Mouse (Mus musculus): ENCODE results near the gene Tnfsf14. TPM values are rescaled to one million over a fixed set of nuclear protein-coding genes. Genes with fewer than 3 reads are reported as not detected.

The Tnfsf14 gene
- polyA plus RNA-seq, 1 experiment = not detected

DNA sequence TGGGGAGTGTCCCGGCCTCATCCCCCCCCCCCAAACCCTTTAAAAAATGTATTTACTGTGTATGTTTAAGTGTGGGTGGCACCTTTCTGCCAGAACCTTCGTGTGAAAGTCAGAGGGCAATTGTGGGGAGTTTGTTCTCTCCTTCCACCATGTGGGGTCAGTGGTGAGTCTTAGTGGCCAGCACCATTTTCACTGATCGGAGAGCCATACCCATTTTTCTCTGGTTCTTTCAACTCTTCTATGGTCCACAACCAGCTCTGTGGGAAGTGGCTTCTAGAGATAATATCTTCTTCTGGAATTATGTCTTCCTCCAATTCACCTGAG, 25.9 kb upstream of the Tnfsf14 start:
- H3K36me3 ChIP-seq (ENCODE audit: control insufficient read depth, insufficient read depth) = no peaks in the 10 kb centered on the region
- H3K4me3 ChIP-seq = no peak overlapping the region
- no peaks in the 10 kb centered on the region for H3K79me2 ChIP-seq (ENCODE audit: control insufficient read depth, insufficient read depth)
- H3K27me3 ChIP-seq (ENCODE audit: control insufficient read depth, insufficient read depth, insufficient read length) = peaks cover 41% of the 10 kb centered on the region
- H3K4me2 ChIP-seq (ENCODE audit: low read depth) = no peak overlapping the region
- no peak for TF ChIP-seq MYOD1 (IDR thresholded peaks at IDR 0.05; ENCODE audit: control insufficient read depth in 1 of 3, insufficient read length in 2 of 3, low read depth in 2 of 3)
- no peak for TF ChIP-seq E2F4 (IDR thresholded peaks at IDR 0.05; ENCODE audit: insufficient read depth)
- no peak for TF ChIP-seq TCF12 (IDR thresholded peaks at IDR 0.05; ENCODE audit: insufficient read depth, poor library complexity, severe bottlenecking)
- TF ChIP-seq POLR2A (IDR thresholded peaks at IDR 0.05; ENCODE audit: insufficient read length, low read depth) = no peak
- no peak for TF ChIP-seq MAX (IDR thresholded peaks at IDR 0.05; ENCODE audit: low read depth)
- TF ChIP-seq MYOG (IDR thresholded peaks at IDR 0.05; ENCODE audit: control insufficient read depth in 1 of 3, insufficient read depth in 1 of 3, insufficient read length in 2 of 3, low read depth in 2 of 3) = no peak
- H3ac ChIP-seq (ENCODE audit: control insufficient read depth, insufficient read length) = no peak overlapping the region

DNA sequence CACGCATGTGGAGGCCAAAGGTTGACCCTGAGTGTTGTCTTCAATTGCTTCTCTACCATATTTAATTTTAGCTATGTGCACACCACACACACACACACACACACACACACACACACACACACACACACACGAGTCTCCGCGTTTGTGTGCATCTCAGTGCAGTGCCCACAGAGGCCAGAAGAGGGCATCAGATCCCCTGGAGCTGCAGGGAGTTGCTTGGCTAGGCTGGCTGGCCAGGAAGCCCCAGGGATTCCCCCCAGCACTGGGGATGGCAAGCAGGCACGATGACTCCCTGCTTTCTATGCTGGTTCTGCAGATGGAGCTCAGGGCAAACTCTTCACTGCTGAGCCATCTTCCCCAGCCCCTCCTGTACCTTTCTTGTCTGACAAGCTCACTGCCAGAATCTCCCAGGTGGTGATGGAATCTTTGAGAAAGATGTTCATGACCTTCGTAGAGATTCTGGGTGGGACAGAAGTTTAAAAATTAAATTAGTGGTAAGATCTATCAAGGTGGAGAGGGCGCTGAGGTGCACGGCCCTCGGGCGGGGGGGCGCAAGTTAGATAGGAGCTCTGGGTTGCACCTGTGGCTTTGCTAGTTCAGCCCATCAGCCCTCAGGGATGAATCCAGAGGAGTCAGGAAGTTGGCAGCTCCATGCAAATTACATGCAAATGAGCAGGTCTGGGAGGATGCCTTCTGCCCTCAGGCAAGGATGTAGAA, 25.3 kb upstream of the Tnfsf14 start:
- no peak overlapping the region for H3K4me3 ChIP-seq
- H3K4me2 ChIP-seq (ENCODE audit: low read depth) = no peak overlapping the region
- no peaks in the 10 kb centered on the region for H3K36me3 ChIP-seq (ENCODE audit: control insufficient read depth, insufficient read depth)
- peaks cover 40% of the 10 kb centered on the region for H3K27me3 ChIP-seq (ENCODE audit: control insufficient read depth, insufficient read depth, insufficient read length)
- TF ChIP-seq REST (IDR thresholded peaks at IDR 0.05; ENCODE audit: insufficient read depth, insufficient read length) (no peak), POLR2A (IDR thresholded peaks at IDR 0.05; ENCODE audit: insufficient read length, low read depth) (no peak), TCF12 (IDR thresholded peaks at IDR 0.05; ENCODE audit: insufficient read depth, poor library complexity, severe bottlenecking) (no peak), SRF (IDR thresholded peaks at IDR 0.05; ENCODE audit: control insufficient read depth, insufficient read length, low read depth) (no peak), MYOD1 (IDR thresholded peaks at IDR 0.05; ENCODE audit: control insufficient read depth in 1 of 3, insufficient read length in 2 of 3, low read depth in 2 of 3) (no peak), TCF3 (IDR thresholded peaks at IDR 0.05; ENCODE audit: insufficient read length, low read depth) (no peak), CEBPB (IDR thresholded peaks at IDR 0.05; ENCODE audit: insufficient read depth, poor library complexity, severe bottlenecking) (no peak), E2F4 (IDR thresholded peaks at IDR 0.05; ENCODE audit: insufficient read depth) (no peak), MAX (IDR thresholded peaks at IDR 0.05; ENCODE audit: low read depth) (no peak), USF1 (IDR thresholded peaks at IDR 0.05; ENCODE audit: low read depth) (no peak)
- H3ac ChIP-seq (ENCODE audit: control insufficient read depth, insufficient read length) = no peak overlapping the region
- H3K79me2 ChIP-seq (ENCODE audit: control insufficient read depth, insufficient read depth) = no peaks in the 10 kb centered on the region

DNA sequence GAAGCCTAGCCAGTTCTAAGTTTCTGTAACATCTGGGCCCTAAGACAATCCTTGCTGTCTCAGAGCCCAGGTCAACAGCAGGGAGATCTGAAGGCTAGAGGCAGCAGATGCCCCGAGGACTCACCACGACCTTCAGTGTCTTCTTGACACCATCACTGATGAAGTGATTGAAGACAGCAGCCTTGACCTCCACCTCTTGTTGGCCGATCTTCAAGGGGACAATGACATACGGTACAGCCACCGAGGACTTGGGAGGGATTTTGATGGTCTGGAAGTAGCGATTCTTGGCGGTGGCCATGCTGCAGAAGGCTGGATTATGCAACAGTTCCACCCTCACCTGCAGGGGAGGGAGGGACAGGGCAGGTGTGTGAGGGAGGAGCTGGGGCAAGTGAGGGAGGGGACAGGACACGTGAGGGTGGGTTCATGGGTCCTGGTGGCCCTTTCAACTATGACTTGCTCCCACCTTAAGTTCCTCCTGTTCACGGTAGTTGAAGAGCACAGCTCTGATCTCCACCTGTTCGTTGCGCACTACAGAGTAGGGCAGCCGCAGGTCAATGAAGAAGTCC, 24.4 kb upstream of the Tnfsf14 start:
- no peak overlapping the region for H3K4me2 ChIP-seq (ENCODE audit: low read depth)
- TF ChIP-seq CEBPB (IDR thresholded peaks at IDR 0.05; ENCODE audit: insufficient read depth, poor library complexity, severe bottlenecking) = no peak
- TF ChIP-seq SRF (IDR thresholded peaks at IDR 0.05; ENCODE audit: control insufficient read depth, insufficient read length, low read depth) = no peak
- TF ChIP-seq MAX (IDR thresholded peaks at IDR 0.05; ENCODE audit: low read depth) = no peak
- no peak for TF ChIP-seq POLR2AphosphoS2 (IDR thresholded peaks at IDR 0.05; ENCODE audit: insufficient read length, low read depth)
- no peak for TF ChIP-seq POLR2A (IDR thresholded peaks at IDR 0.05; ENCODE audit: insufficient read length, low read depth)
- no peak for TF ChIP-seq MYOD1 (IDR thresholded peaks at IDR 0.05; ENCODE audit: control insufficient read depth in 1 of 3, insufficient read length in 2 of 3, low read depth in 2 of 3)
- TF ChIP-seq MYOG (IDR thresholded peaks at IDR 0.05; ENCODE audit: control insufficient read depth in 1 of 3, insufficient read depth in 1 of 3, insufficient read length in 2 of 3, low read depth in 2 of 3) = no peak
- TF ChIP-seq E2F4 (IDR thresholded peaks at IDR 0.05; ENCODE audit: insufficient read depth) = no peak
- TF ChIP-seq USF1 (IDR thresholded peaks at IDR 0.05; ENCODE audit: low read depth) = no peak
- TF ChIP-seq TCF3 (IDR thresholded peaks at IDR 0.05; ENCODE audit: insufficient read length, low read depth) = no peak
- TF ChIP-seq REST (IDR thresholded peaks at IDR 0.05; ENCODE audit: insufficient read depth, insufficient read length) = no peak
- no peak for TF ChIP-seq TCF12 (IDR thresholded peaks at IDR 0.05; ENCODE audit: insufficient read depth, poor library complexity, severe bottlenecking)

DNA sequence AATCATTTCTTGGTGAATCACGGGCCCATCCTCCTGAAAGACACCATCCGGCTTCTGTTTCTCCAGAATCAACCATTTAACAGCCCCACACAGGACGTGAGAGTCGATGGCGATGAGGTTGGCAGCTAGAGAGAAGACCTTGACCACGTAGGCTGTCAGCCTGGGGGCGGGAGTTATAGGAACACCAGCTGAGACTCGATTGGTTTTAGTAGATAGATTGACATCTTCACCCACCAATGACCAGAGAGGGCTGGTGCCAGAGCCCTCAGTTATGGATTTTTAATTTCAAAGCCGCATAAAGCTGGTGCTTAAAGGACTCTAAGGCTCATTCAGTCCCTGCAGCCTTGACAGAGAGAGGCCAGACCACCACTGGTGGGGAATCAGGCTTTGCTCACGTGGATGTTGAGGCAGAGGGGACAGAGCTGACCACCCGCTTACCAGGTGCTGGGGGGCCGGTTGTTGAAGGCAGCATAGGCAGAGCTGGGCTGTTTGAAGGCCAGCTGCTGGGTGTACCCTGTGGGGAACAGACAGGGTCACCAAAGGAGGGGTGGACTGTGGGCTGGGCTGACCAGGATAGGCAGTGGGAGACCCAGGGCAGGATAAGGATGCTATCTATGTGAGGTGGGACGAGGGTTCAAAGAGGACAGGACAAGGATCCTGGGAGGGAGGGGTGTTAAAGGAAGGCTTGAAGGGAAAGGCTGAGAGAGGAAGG, 20.9 kb upstream of the Tnfsf14 start:
- Histone ChIP-seq H3K27me3 (ENCODE audit: control insufficient read depth, insufficient read depth, insufficient read length) (peaks cover 32% of the 10 kb centered on the region), H3K4me2 (ENCODE audit: low read depth) (no peak overlapping the region), H3K79me2 (ENCODE audit: control insufficient read depth, insufficient read depth) (no peaks in the 10 kb centered on the region), H3ac (ENCODE audit: control insufficient read depth, insufficient read length) (no peak overlapping the region), H3K36me3 (ENCODE audit: control insufficient read depth, insufficient read depth) (no peaks in the 10 kb centered on the region), H3K4me3 (no peak overlapping the region)
- no peak for TF ChIP-seq MYOG (IDR thresholded peaks at IDR 0.05; ENCODE audit: control insufficient read depth in 1 of 3, insufficient read depth in 1 of 3, insufficient read length in 2 of 3, low read depth in 2 of 3)
- TF ChIP-seq USF1 (IDR thresholded peaks at IDR 0.05; ENCODE audit: low read depth) = no peak
- TF ChIP-seq TCF3 (IDR thresholded peaks at IDR 0.05; ENCODE audit: insufficient read length, low read depth) = no peak
- no peak for TF ChIP-seq MAX (IDR thresholded peaks at IDR 0.05; ENCODE audit: low read depth)
- TF ChIP-seq E2F4 (IDR thresholded peaks at IDR 0.05; ENCODE audit: insufficient read depth) = no peak
- no peak for TF ChIP-seq POLR2A (IDR thresholded peaks at IDR 0.05; ENCODE audit: insufficient read length, low read depth)
- no peak for TF ChIP-seq REST (IDR thresholded peaks at IDR 0.05; ENCODE audit: insufficient read depth, insufficient read length)
- TF ChIP-seq SRF (IDR thresholded peaks at IDR 0.05; ENCODE audit: control insufficient read depth, insufficient read length, low read depth) = no peak
- TF ChIP-seq MYOD1 (IDR thresholded peaks at IDR 0.05; ENCODE audit: control insufficient read depth in 1 of 3, insufficient read length in 2 of 3, low read depth in 2 of 3) = no peak
- TF ChIP-seq POLR2AphosphoS2 (IDR thresholded peaks at IDR 0.05; ENCODE audit: insufficient read length, low read depth) = no peak
- TF ChIP-seq CEBPB (IDR thresholded peaks at IDR 0.05; ENCODE audit: insufficient read depth, poor library complexity, severe bottlenecking) = no peak
- TF ChIP-seq TCF12 (IDR thresholded peaks at IDR 0.05; ENCODE audit: insufficient read depth, poor library complexity, severe bottlenecking) = no peak

More for the DNA sequence above, 24.4 kb upstream of the Tnfsf14 start:
- Histone ChIP-seq H3ac (ENCODE audit: control insufficient read depth, insufficient read length) (no peak overlapping the region), H3K79me2 (ENCODE audit: control insufficient read depth, insufficient read depth) (no peaks in the 10 kb centered on the region), H3K4me3 (no peak overlapping the region), H3K36me3 (ENCODE audit: control insufficient read depth, insufficient read depth) (no peaks in the 10 kb centered on the region), H3K27me3 (ENCODE audit: control insufficient read depth, insufficient read depth, insufficient read length) (peaks cover 40% of the 10 kb centered on the region)
